Mouse (Mus musculus) hindbrain, postnatal 0 days (tissue): ENCODE measurements at regions not wholly inside any gene's neighbourhood (a gene's known extent, or its start where the extent isn't known, plus 50 kb on each side); places are given as distances from the start of the nearest gene placed in this dataset.

Source experiments
- ATAC-seq: fragments of 200-750 bp; cut with Nextera tagmentation; 2 replicates; pipeline ENCODE4 v1.8.0; 2017; ENCODE audit warnings: mild to moderate bottlenecking, moderate TSS enrichment, moderate library complexity
- DNase-seq: peaks from one replicate; pipeline ENCODE4 v3.0.0-alpha.2; 2015; ENCODE audit warnings: low spot score
- H3K27ac ChIP-seq: fragments of 300-500 bp; sonication (generic); 2 replicates; pipeline ENCODE4 v1.5.1; 2014; ENCODE audit warnings: mild to moderate bottlenecking
- H3K27me3 ChIP-seq: fragments of 300-500 bp; sonication (generic); 2 replicates; pipeline ENCODE4 v1.6.1; 2014; ENCODE audit warnings: low read length, mixed read lengths; ENCODE audit not compliant: insufficient read depth
- H3K36me3 ChIP-seq: fragments of 300-500 bp; sonication (generic); 2 replicates; pipeline ENCODE4 v1.6.1; 2014; ENCODE audit warnings: low read length, mixed read lengths; ENCODE audit not compliant: insufficient read depth
- H3K4me1 ChIP-seq: fragments of 300-500 bp; sonication (generic); 2 replicates; pipeline ENCODE4 v1.6.1; 2014; ENCODE audit warnings: antibody characterized with exemption, low read length, mixed read lengths; ENCODE audit not compliant: insufficient read depth
- H3K4me2 ChIP-seq: fragments of 300-500 bp; sonication (generic); 2 replicates; pipeline ENCODE4 v1.6.1; 2014; ENCODE audit warnings: low read depth, mild to moderate bottlenecking, low read length, moderate library complexity, mixed read lengths
- H3K4me3 ChIP-seq: fragments of 300-500 bp; sonication (generic); 2 replicates; pipeline ENCODE4 v1.5.1; 2014; ENCODE audit warnings: low read length
- H3K9ac ChIP-seq: fragments of 300-500 bp; sonication (generic); replicated peaks from 2 replicates; pipeline ENCODE4 v1.6.1; 2014; ENCODE audit warnings: mild to moderate bottlenecking, low read length, moderate library complexity, mixed read lengths
- H3K9me3 ChIP-seq: fragments of 300-500 bp; sonication (generic); 2 replicates; pipeline ENCODE4 v1.6.1; 2016; ENCODE audit warnings: low read length, mixed read lengths
- CTCF ChIP-seq: IDR thresholded peaks from 2 replicates; pipeline ENCODE4 v1.5.1; 2016; ENCODE audit warnings: antibody characterized with exemption, control low read depth, low read depth
- WGBS: fragments of 180-500 bp; shearing (Covaris S2); extraction: QIAGEN DNeasy Blood & Tissue Kit; methylation state at CpG from one replicate; pipeline ENCODE4 v1.1.7; 2014; 5-methylcytosine and 5-hydroxymethylcytosine counted together

DNA sequence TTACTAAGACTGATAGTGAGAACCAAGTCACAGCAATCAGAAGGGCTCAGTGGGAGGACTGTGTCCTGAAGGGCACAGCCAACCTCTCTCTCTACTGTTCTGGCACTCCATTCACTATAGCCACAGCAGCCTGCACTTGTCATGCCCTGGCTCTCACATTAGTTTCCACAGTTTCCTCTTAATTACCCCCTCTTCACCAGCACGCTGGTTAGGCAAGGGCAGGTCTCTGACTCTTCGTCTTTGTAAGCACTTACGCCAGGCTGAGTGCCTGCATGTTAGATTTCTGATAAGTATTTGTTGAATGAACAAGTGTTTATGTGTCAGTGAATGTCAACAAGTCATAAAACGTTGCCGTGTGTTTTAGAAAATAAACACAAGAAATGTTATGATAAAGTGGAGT, 116.2 kb upstream of the Lrig1 start:
- H3K9ac ChIP-seq: no peak overlapping the region
- no peaks in the 10 kb centered on the region for H3K9me3 ChIP-seq
- no peak for DNase-seq
- H3K4me1 ChIP-seq: no peaks in the 10 kb centered on the region
- H3K27me3 ChIP-seq: no peaks in the 10 kb centered on the region
- no peak overlapping the region for H3K4me2 ChIP-seq
- no peaks in the 10 kb centered on the region for H3K36me3 ChIP-seq
- no peak overlapping the region for H3K27ac ChIP-seq
- H3K4me3 ChIP-seq: no peak overlapping the region
- ATAC-seq: no peak
- no peak for TF ChIP-seq CTCF
- WGBS: 64% methylated on average over 5 of the region's 5 CpGs

DNA sequence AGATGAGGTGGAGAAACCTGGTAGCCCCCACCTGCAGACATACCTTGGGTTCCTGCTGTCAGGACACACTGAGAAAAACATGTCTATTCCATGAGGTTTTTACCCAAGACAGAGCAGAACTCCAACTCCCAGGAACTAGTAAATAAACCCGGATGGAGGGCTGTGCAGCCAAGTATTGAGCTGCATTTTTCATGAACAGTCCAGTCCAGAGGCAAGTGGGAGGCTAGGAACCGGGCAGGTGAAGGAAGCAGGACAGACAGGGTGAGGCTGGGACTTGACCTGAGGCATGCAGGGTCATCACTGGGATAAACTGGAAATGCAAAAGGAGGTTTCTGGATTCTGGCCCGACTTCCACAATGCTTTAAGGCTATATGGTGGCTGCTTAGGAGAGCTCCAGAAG, 114.8 kb upstream of the Lrig1 start:
- WGBS: 43% methylated on average over 3 of the region's 3 CpGs
- no peak for TF ChIP-seq CTCF
- Histone ChIP-seq H3K4me1 (no peaks in the 10 kb centered on the region), H3K27me3 (no peaks in the 10 kb centered on the region), H3K4me3 (no peak overlapping the region), H3K9me3 (no peaks in the 10 kb centered on the region), H3K9ac (no peak overlapping the region), H3K36me3 (no peaks in the 10 kb centered on the region), H3K4me2 (no peak overlapping the region), H3K27ac (no peak overlapping the region)
- DNase-seq (no peak), ATAC-seq (no peak)

DNA sequence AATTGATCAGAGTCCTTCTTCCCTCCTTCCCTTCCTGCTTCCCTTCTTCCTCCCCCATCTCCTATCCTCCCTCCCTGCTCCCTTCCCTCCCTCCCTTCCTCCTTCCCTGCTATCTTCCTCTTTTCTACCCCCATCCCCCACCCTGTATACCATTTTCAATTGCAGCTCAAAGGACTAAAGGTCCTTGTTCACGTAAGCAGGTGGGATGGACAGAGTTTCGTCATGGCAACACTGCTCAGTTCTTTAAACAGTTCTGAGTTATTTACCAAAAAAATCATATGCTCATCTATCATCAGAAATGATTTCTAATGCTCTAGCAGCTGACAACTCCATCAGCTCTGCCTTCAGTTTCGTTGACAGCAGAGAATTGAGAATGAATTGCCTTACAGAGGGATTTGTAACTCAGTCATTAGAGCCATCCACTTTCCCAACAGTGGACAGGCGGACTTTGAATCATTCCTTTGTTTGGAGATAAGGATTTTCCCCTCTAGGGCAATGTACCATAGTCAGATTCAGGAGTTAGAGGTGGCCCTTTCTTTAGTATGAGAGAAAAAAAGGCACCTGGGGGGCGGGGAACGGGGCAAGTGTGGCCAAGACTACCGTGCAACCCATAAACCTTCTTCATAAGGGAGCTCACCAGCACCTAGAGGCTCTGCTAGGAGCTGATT, 113.7 kb upstream of the Lrig1 start:
- no peak for ATAC-seq
- no peak for DNase-seq

DNA sequence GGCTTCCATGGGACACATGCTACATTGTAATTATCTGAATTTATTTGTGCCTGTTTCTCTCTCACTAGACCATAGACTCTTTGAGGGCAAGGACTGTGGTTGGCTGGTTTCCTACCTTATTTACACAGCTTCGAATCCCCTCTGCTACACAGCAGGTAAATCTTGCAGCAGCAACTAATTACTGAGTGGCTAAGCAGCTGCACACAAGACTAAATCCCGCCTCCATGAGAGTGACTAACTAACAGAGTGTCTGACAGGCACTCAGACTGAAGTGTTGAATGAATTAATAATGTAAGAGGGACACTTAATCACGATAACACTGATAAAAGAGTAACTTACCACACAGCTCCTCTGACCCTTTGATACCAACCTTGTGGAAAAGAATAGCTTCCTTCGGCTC, 111.9 kb upstream of the Lrig1 start:
- H3K27ac ChIP-seq: no peak overlapping the region
- H3K9me3 ChIP-seq: no peaks in the 10 kb centered on the region
- DNase-seq (no peak), ATAC-seq (no peak)
- no peak for TF ChIP-seq CTCF
- no peak overlapping the region for H3K4me3 ChIP-seq
- H3K9ac ChIP-seq: no peak overlapping the region
- no peaks in the 10 kb centered on the region for H3K27me3 ChIP-seq
- WGBS: 33% methylated on average over 4 of the region's 4 CpGs
- H3K4me2 ChIP-seq: no peak overlapping the region
- no peaks in the 10 kb centered on the region for H3K36me3 ChIP-seq
- no peaks in the 10 kb centered on the region for H3K4me1 ChIP-seq

More for the DNA sequence above, 113.7 kb upstream of the Lrig1 start:
- Histone ChIP-seq H3K9ac (no peak overlapping the region), H3K4me3 (no peak overlapping the region), H3K36me3 (no peaks in the 10 kb centered on the region), H3K27me3 (no peaks in the 10 kb centered on the region), H3K4me2 (no peak overlapping the region), H3K27ac (no peak overlapping the region), H3K4me1 (no peaks in the 10 kb centered on the region), H3K9me3 (no peaks in the 10 kb centered on the region)
- WGBS: 67% methylated on average over 7 of the region's 7 CpGs
- no peak for TF ChIP-seq CTCF

DNA sequence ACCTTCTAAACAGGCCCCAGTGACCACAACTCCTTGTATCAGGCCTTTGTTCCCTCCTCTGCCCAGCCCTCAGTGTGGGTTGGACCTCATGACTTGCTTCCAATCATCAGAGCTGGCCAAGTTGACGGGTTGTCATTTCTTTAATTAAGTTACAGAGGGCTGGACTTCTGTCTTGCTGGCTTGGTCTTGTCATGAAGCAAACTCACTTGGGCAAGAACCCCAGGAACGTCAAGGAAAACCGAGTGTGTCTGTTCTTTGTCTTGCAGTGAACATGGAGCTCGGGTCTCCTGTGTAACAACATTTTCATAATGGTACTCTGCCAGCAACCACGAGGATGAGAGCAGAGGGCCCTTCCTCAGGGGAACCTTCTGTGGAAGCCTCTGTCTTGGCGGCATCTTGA, 107.3 kb upstream of the Lrig1 start:
- no peak for TF ChIP-seq CTCF

DNA sequence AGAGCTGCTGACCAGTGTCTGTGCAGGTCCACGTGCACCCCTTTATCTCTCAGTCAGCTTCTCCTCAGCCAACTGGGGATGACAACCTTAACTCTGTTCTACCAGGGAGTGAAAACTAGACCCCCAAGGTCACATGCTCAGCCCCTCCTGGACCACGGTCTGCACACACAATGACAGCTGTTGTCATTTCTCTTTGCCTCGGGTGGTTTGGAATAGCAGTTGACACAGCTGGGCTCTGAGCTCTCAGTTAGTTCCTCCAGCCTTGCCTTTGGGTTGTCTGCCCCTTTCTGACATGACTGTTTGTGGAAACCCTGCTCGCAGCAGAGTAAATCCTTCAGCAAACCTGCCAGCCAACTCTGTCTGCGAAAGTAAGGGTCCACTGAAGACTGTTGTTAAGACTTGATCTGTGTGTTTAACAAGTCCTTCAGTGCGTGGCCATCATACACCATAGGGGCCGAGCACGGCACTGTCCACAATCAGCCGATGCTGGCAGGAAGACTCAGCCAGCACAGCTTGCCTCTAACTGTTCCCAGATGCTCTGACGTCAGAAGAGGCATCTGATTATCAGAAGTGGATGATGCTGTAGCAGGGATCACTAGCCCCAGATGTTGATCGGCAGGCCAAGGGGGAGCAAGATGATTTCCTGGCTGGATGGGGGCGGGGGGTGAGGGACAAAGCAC, 106.7 kb upstream of the Lrig1 start:
- no peak for ATAC-seq
- Histone ChIP-seq H3K4me1 (no peaks in the 10 kb centered on the region), H3K4me2 (no peak overlapping the region), H3K9ac (no peak overlapping the region), H3K36me3 (no peaks in the 10 kb centered on the region), H3K27me3 (no peaks in the 10 kb centered on the region), H3K27ac (no peak overlapping the region), H3K9me3 (no peaks in the 10 kb centered on the region), H3K4me3 (no peak overlapping the region)
- WGBS: 64% methylated on average over 12 of the region's 12 CpGs
- no peak for TF ChIP-seq CTCF
- no peak for DNase-seq

More for the DNA sequence above, 107.3 kb upstream of the Lrig1 start:
- Histone ChIP-seq H3K27ac (no peak overlapping the region), H3K9me3 (no peaks in the 10 kb centered on the region), H3K4me3 (no peak overlapping the region), H3K4me2 (no peak overlapping the region), H3K36me3 (no peaks in the 10 kb centered on the region), H3K27me3 (no peaks in the 10 kb centered on the region), H3K9ac (no peak overlapping the region), H3K4me1 (no peaks in the 10 kb centered on the region)
- no peak for DNase-seq
- WGBS: 71% methylated on average over 6 of the region's 6 CpGs
- no peak for ATAC-seq

DNA sequence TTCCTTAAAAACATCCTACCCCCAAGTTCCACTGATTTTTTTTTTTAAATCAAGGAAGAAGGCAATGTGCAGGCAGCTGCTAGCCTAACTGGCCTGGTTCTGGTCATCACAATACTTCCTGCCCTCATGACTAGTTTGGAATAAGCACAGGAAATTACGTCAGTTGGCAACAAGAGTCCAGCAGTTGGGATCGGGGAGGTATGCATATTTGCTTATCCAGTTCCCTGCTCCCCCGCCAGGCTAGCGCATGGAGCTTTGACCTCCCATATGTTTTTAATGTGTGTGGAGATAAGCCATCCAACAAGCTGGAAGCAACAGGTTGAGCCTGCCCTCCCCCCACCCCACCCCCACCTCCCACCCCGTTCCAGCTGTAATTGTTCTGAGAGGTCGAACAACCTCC, 105.7 kb upstream of the Lrig1 start:
- ATAC-seq (no peak), DNase-seq (no peak)
- WGBS: 53% methylated on average over 6 of the region's 6 CpGs
- Histone ChIP-seq H3K4me3 (no peak overlapping the region), H3K36me3 (no peaks in the 10 kb centered on the region), H3K4me1 (no peaks in the 10 kb centered on the region), H3K9me3 (no peaks in the 10 kb centered on the region), H3K27me3 (no peaks in the 10 kb centered on the region), H3K27ac (no peak overlapping the region), H3K9ac (no peak overlapping the region), H3K4me2 (no peak overlapping the region)
- no peak for TF ChIP-seq CTCF
